Mouse (Mus musculus): Measurements from ENCODE around the gene Nup50. TPM values are rescaled to one million over a fixed set of nuclear protein-coding genes. Genes with fewer than 3 reads are reported as not detected.

The Nup50 gene
- polyA plus RNA-seq, 1 experiment from 2014 or later = 42.9 TPM

GRCm38 (mm10) chr15:84923508-84924181 lies 434 bp downstream of the Nup50 start:
- Histone ChIP-seq H3K4me1 (peaks cover 25% of the 10 kb centered on the region), H3K27ac (peak overlapping the region; percentile 97), H3K9me3 (replicated peaks) (no peaks in the 10 kb centered on the region), H3K36me3 (peaks cover 15% of the 10 kb centered on the region), H3K27me3 (no peaks in the 10 kb centered on the region), H3K4me2 (peak overlapping the region; percentile 60), H3K4me3 (replicated peaks) (peak overlapping the region; percentile 85), H3K9ac (peak overlapping the region; percentile 96)
- WGBS = 0% methylated on average over 68 of the region's 68 CpGs
- peak; percentile 81 for ATAC-seq (replicated peaks; ENCODE audit: low FRiP score)

- Histone ChIP-seq H3K27me3 (no peaks in the 10 kb centered on the region), H3K9ac (peak overlapping the region; percentile 96), H3K27ac (0 out of 2 replicates have a peak overlapping the region, but pooled peaks have one; percentile 28), H3K4me2 (peak overlapping the region; percentile 60), H3K4me3 (replicated peaks) (peak overlapping the region; percentile 85), H3K9me3 (replicated peaks) (no peaks in the 10 kb centered on the region), H3K36me3 (peaks cover 27% of the 10 kb centered on the region), H3K4me1 (peaks cover 25% of the 10 kb centered on the region)
- WGBS = 10% methylated on average over 9 of the region's 9 CpGs
- no peak for ATAC-seq (replicated peaks; ENCODE audit: low FRiP score)
These were observed 1.6 kb downstream of the Nup50 start for GRCm38 (mm10) chr15:84924781-84925315.

- 80% methylated on average over 1 of the region's 1 CpGs for WGBS
- ATAC-seq (replicated peaks; ENCODE audit: low FRiP score) = no peak
- H3K9me3 ChIP-seq (replicated peaks) = no peaks in the 10 kb centered on the region
- no peak overlapping the region for H3K9ac ChIP-seq
- peaks cover 25% of the 10 kb centered on the region for H3K4me1 ChIP-seq
- peak overlapping the region; percentile 85; the same call in 1 of the 2 replicates for H3K4me3 ChIP-seq (replicated peaks)
- H3K27ac ChIP-seq = no peak overlapping the region
- H3K36me3 ChIP-seq = peaks cover 34% of the 10 kb centered on the region
- H3K27me3 ChIP-seq = no peaks in the 10 kb centered on the region
- H3K4me2 ChIP-seq = peak overlapping the region; percentile 60; the same call in 1 of the 2 replicates
These were observed 2.3 kb downstream of the Nup50 start for GRCm38 (mm10) chr15:84925495-84926018.

GRCm38 (mm10) chr15:84932351-84932750 lies 9.1 kb downstream of the Nup50 start:
- H3K4me1 ChIP-seq = peaks cover 7% of the 10 kb centered on the region; the same call in 1 of the 2 replicates
- H3K9me3 ChIP-seq (replicated peaks) = no peaks in the 10 kb centered on the region
- no peak overlapping the region for H3K4me3 ChIP-seq (replicated peaks)
- H3K36me3 ChIP-seq = peaks cover 100% of the 10 kb centered on the region
- ATAC-seq (replicated peaks; ENCODE audit: low FRiP score) = no peak
- 33% methylated on average over 5 of the region's 5 CpGs for WGBS
- no peaks in the 10 kb centered on the region for H3K27me3 ChIP-seq
- H3K4me2 ChIP-seq = no peak overlapping the region
- H3K27ac ChIP-seq = no peak overlapping the region
- H3K9ac ChIP-seq = no peak overlapping the region

- no peak overlapping the region for H3K4me2 ChIP-seq
- no peaks in the 10 kb centered on the region for H3K27me3 ChIP-seq
- no peak overlapping the region for H3K9ac ChIP-seq
- WGBS = 91% methylated on average over 16 of the region's 16 CpGs
- no peak overlapping the region for H3K27ac ChIP-seq
- no peak overlapping the region for H3K4me3 ChIP-seq (replicated peaks)
- peaks cover 100% of the 10 kb centered on the region for H3K36me3 ChIP-seq
- peaks cover 10% of the 10 kb centered on the region; the same call in 1 of the 2 replicates for H3K4me1 ChIP-seq
- no peaks in the 10 kb centered on the region for H3K9me3 ChIP-seq (replicated peaks)
- no peak for ATAC-seq (replicated peaks; ENCODE audit: low FRiP score)
These were observed 11.7 kb downstream of the Nup50 start for GRCm38 (mm10) chr15:84934901-84935300.

GRCm38 (mm10) chr15:84940102-84940501 lies 16.9 kb downstream of the Nup50 start:
- 44% methylated on average over 12 of the region's 12 CpGs for WGBS
- H3K4me1 ChIP-seq = peaks cover 7% of the 10 kb centered on the region; the same call in 1 of the 2 replicates
- no peaks in the 10 kb centered on the region for H3K9me3 ChIP-seq (replicated peaks)
- no peaks in the 10 kb centered on the region for H3K27me3 ChIP-seq
- H3K36me3 ChIP-seq = peaks cover 86% of the 10 kb centered on the region
- H3K27ac ChIP-seq = no peak overlapping the region
- no peak overlapping the region for H3K4me2 ChIP-seq
- no peak overlapping the region for H3K9ac ChIP-seq
- H3K4me3 ChIP-seq (replicated peaks) = no peak overlapping the region
- ATAC-seq (replicated peaks; ENCODE audit: low FRiP score) = peak; percentile 83

GRCm38 (mm10) chr15:84942647-84943285 lies 19.6 kb downstream of the Nup50 start:
- no peak for ATAC-seq (replicated peaks; ENCODE audit: low FRiP score)
- peaks cover 63% of the 10 kb centered on the region for H3K36me3 ChIP-seq

GRCm38 (mm10) chr15:84944319-84944718 lies 21.1 kb downstream of the Nup50 start:
- WGBS = 80% methylated on average over 5 of the region's 5 CpGs
- peaks cover 63% of the 10 kb centered on the region for H3K36me3 ChIP-seq
- no peak overlapping the region for H3K4me3 ChIP-seq (replicated peaks)
- ATAC-seq (replicated peaks; ENCODE audit: low FRiP score) = no peak
- no peak overlapping the region for H3K9ac ChIP-seq
- H3K4me2 ChIP-seq = no peak overlapping the region
- no peaks in the 10 kb centered on the region for H3K9me3 ChIP-seq (replicated peaks)
- no peak overlapping the region for H3K27ac ChIP-seq
- H3K4me1 ChIP-seq = peaks cover 7% of the 10 kb centered on the region; the same call in 1 of the 2 replicates
- H3K27me3 ChIP-seq = no peaks in the 10 kb centered on the region

More at GRCm38 (mm10) chr15:84942647-84943285, 19.6 kb downstream of the Nup50 start:
- Histone ChIP-seq H3K27me3 (no peaks in the 10 kb centered on the region), H3K27ac (no peak overlapping the region), H3K4me1 (peaks cover 7% of the 10 kb centered on the region; the same call in 1 of the 2 replicates), H3K4me3 (replicated peaks) (no peak overlapping the region), H3K9ac (no peak overlapping the region), H3K9me3 (replicated peaks) (no peaks in the 10 kb centered on the region), H3K4me2 (no peak overlapping the region)
- 75% methylated on average over 11 of the region's 11 CpGs for WGBS

GRCm38 (mm10) chr15:84948990-84949389 lies 25.8 kb downstream of the Nup50 start:
- Histone ChIP-seq H3K4me1 (0 out of 2 replicates have a peak, but pooled peaks cover 3% of the 10 kb centered on the region), H3K27me3 (no peaks in the 10 kb centered on the region), H3K36me3 (peaks cover 47% of the 10 kb centered on the region), H3K27ac (no peak overlapping the region), H3K9ac (no peak overlapping the region), H3K4me2 (no peak overlapping the region), H3K9me3 (replicated peaks) (no peaks in the 10 kb centered on the region), H3K4me3 (replicated peaks) (no peak overlapping the region)
- ATAC-seq (replicated peaks; ENCODE audit: low FRiP score) = no peak
- 88% methylated on average over 14 of the region's 14 CpGs for WGBS

GRCm38 (mm10) chr15:84950053-84950452 lies 26.8 kb downstream of the Nup50 start:
- WGBS = 87% methylated on average over 4 of the region's 4 CpGs

GRCm38 (mm10) chr15:84953259-84953658 lies 30.0 kb downstream of the Nup50 start:
- no peak for ATAC-seq (replicated peaks; ENCODE audit: low FRiP score)
- 0 out of 2 replicates have a peak, but pooled peaks cover 4% of the 10 kb centered on the region for H3K4me1 ChIP-seq
- no peaks in the 10 kb centered on the region for H3K9me3 ChIP-seq (replicated peaks)
- WGBS = 87% methylated on average over 11 of the region's 11 CpGs
- no peak overlapping the region for H3K4me3 ChIP-seq (replicated peaks)
- H3K36me3 ChIP-seq = peaks cover 59% of the 10 kb centered on the region
- H3K4me2 ChIP-seq = no peak overlapping the region
- no peak overlapping the region for H3K27ac ChIP-seq
- H3K27me3 ChIP-seq = no peaks in the 10 kb centered on the region
- no peak overlapping the region for H3K9ac ChIP-seq

More at GRCm38 (mm10) chr15:84950053-84950452, 26.8 kb downstream of the Nup50 start:
- Histone ChIP-seq H3K36me3 (peaks cover 52% of the 10 kb centered on the region), H3K4me2 (no peak overlapping the region), H3K9me3 (replicated peaks) (no peaks in the 10 kb centered on the region), H3K4me3 (replicated peaks) (no peak overlapping the region), H3K4me1 (0 out of 2 replicates have a peak, but pooled peaks cover 3% of the 10 kb centered on the region), H3K9ac (no peak overlapping the region), H3K27ac (no peak overlapping the region), H3K27me3 (no peaks in the 10 kb centered on the region)
- ATAC-seq (replicated peaks; ENCODE audit: low FRiP score) = no peak

- peaks cover 7% of the 10 kb centered on the region for H3K4me1 ChIP-seq
- 32% methylated on average over 3 of the region's 3 CpGs for WGBS
- no peaks in the 10 kb centered on the region for H3K27me3 ChIP-seq
- no peak overlapping the region for H3K27ac ChIP-seq
- H3K9ac ChIP-seq = no peak overlapping the region
- H3K4me2 ChIP-seq = no peak overlapping the region
- H3K9me3 ChIP-seq (replicated peaks) = no peaks in the 10 kb centered on the region
- H3K36me3 ChIP-seq = peaks cover 32% of the 10 kb centered on the region
- H3K4me3 ChIP-seq (replicated peaks) = no peak overlapping the region
- no peak for ATAC-seq (replicated peaks; ENCODE audit: low FRiP score)
These were observed 34.6 kb downstream of the Nup50 start for GRCm38 (mm10) chr15:84957851-84958250.

Measured in kidney, embryonic 15.5 days (tissue).